20 mouse cellular contexts compared by ENCODE assay signal in genomic region chr4:13586811-13587210, GRCm38 (mm10).
A peak's percentile ranks its signal among the peaks of the same experiment; 100 is the strongest.
DNase-seq lines count a peak whose midpoint lies in the region; ATAC-seq lines count a peak whose summit lies in the region.
"Had no signal": no experiment of that assay in that cellular context is flagged by ENCODE, and none has a peak within 500 bp of the region (broad histone marks: within the 10 kb centered on the region; RNA-seq: fewer than 3 reads in every experiment).

No protein-coding gene starts in this region.

- H3K27me3 ChIP-seq in forebrain, embryonic 16.5 days (replicated peaks; ENCODE audit: control insufficient read depth, insufficient read depth, low read length): no peaks in the 10 kb centered on the region
- H3K27me3 ChIP-seq in forebrain, embryonic 11.5 days (ENCODE audit: control insufficient read depth, insufficient read depth, low read length): no peaks in the 10 kb centered on the region
- no peaks in the 10 kb centered on the region for H3K27me3 ChIP-seq in hindbrain, embryonic 14.5 days (ENCODE audit: control insufficient read depth, insufficient read depth, low read length)
- H3K27me3 ChIP-seq: CH12.LX; hindbrain, embryonic 13.5 days; intestine, embryonic 15.5 days; kidney, embryonic 15.5 days; limb, embryonic 15.5 days; megakaryocyte, embryonic 14.5 days had no signal

- H3K36me3 ChIP-seq in forebrain, embryonic 16.5 days (ENCODE audit: control insufficient read depth, insufficient read depth): no peaks in the 10 kb centered on the region
- H3K36me3 ChIP-seq in forebrain, embryonic 11.5 days (ENCODE audit: control insufficient read depth, insufficient read depth, low read length): no peaks in the 10 kb centered on the region
- no peaks in the 10 kb centered on the region for H3K36me3 ChIP-seq in hindbrain, embryonic 14.5 days (replicated peaks; ENCODE audit: control insufficient read depth, insufficient read depth)
- H3K36me3 ChIP-seq: hindbrain, embryonic 13.5 days; intestine, embryonic 15.5 days; kidney, embryonic 15.5 days; limb, embryonic 15.5 days had no signal

- 0 out of 2 replicates have a peak, but pooled peaks cover 6% of the 10 kb centered on the region for H3K4me1 ChIP-seq in forebrain, embryonic 16.5 days (replicated peaks; ENCODE audit: control insufficient read depth, insufficient read depth, low read length)
- no peaks in the 10 kb centered on the region for H3K4me1 ChIP-seq in forebrain, embryonic 11.5 days (replicated peaks; ENCODE audit: control insufficient read depth, insufficient read depth, low read length)
- no peaks in the 10 kb centered on the region for H3K4me1 ChIP-seq in hindbrain, embryonic 14.5 days (replicated peaks; ENCODE audit: control insufficient read depth, insufficient read depth, low read length)
- H3K4me1 ChIP-seq: hindbrain, embryonic 13.5 days; intestine, embryonic 15.5 days; kidney, embryonic 15.5 days; limb, embryonic 15.5 days; megakaryocyte, embryonic 14.5 days had no signal

- intact Hi-C loops in left cerebral cortex, postnatal 4 days (cut with DNase I): loop anchor here (10.0 kb wide), 2 partner anchors 182 to 1042 kb away; no protein-coding TSS in a partner anchor

- peak overlapping the region; percentile 65 for H3K27ac ChIP-seq in forebrain, embryonic 16.5 days (ENCODE audit: low read length)
- no peak overlapping the region for H3K27ac ChIP-seq in forebrain, embryonic 11.5 days (ENCODE audit: low read depth, low read length)
- no peak overlapping the region for H3K27ac ChIP-seq in hindbrain, embryonic 14.5 days
- H3K27ac ChIP-seq: hindbrain, embryonic 13.5 days; intestine, embryonic 15.5 days; kidney, embryonic 15.5 days; limb, embryonic 15.5 days had no signal

- 68% methylated on average over 8 of the region's 8 CpGs for WGBS in forebrain, embryonic 16.5 days
- WGBS in forebrain, embryonic 11.5 days: 87% methylated on average over 8 of the region's 8 CpGs
- WGBS in hindbrain, embryonic 14.5 days: 85% methylated on average over 8 of the region's 8 CpGs

- no peak overlapping the region for H3K9ac ChIP-seq in forebrain, embryonic 16.5 days (replicated peaks; ENCODE audit: low read depth, low read length)
- H3K9ac ChIP-seq in forebrain, embryonic 11.5 days (ENCODE audit: low read length): no peak overlapping the region
- no peak overlapping the region for H3K9ac ChIP-seq in hindbrain, embryonic 14.5 days
- H3K9ac ChIP-seq: hindbrain, embryonic 13.5 days; intestine, embryonic 15.5 days; kidney, embryonic 15.5 days; limb, embryonic 15.5 days had no signal

- peak; percentile 80 for ATAC-seq in forebrain, embryonic 16.5 days
- ATAC-seq in forebrain, embryonic 11.5 days (replicated peaks; ENCODE audit: low FRiP score): no peak
- ATAC-seq in hindbrain, embryonic 14.5 days (ENCODE audit: low FRiP score): no peak
- ATAC-seq: intestine, embryonic 15.5 days; midbrain, embryonic 16.5 days had no signal

- H3K9me3 ChIP-seq in forebrain, embryonic 16.5 days (ENCODE audit: control insufficient read depth, low read length): no peaks in the 10 kb centered on the region
- no peaks in the 10 kb centered on the region for H3K9me3 ChIP-seq in forebrain, embryonic 11.5 days (ENCODE audit: control insufficient read depth, low read length)
- no peaks in the 10 kb centered on the region for H3K9me3 ChIP-seq in hindbrain, embryonic 14.5 days (ENCODE audit: control insufficient read depth, low read length)
- H3K9me3 ChIP-seq: hindbrain, embryonic 13.5 days; intestine, embryonic 15.5 days; kidney, embryonic 15.5 days; limb, embryonic 15.5 days; megakaryocyte, embryonic 14.5 days had no signal

- H3K4me2 ChIP-seq in forebrain, embryonic 16.5 days (ENCODE audit: low read length): no peak overlapping the region
- no peak overlapping the region for H3K4me2 ChIP-seq in forebrain, embryonic 11.5 days (ENCODE audit: low read depth, low read length, severe bottlenecking)
- no peak overlapping the region for H3K4me2 ChIP-seq in hindbrain, embryonic 14.5 days (replicated peaks)
- H3K4me2 ChIP-seq: hindbrain, embryonic 13.5 days; intestine, embryonic 15.5 days; kidney, embryonic 15.5 days; limb, embryonic 15.5 days had no signal

- DNase-seq in forebrain, embryonic 11.5 days (ENCODE audit: low spot score): no peak
- DNase-seq in left cerebral cortex, adult 11 months (ENCODE audit: low spot score): peak; percentile 23
- no peak for DNase-seq in left cerebral cortex, postnatal 4 days
- DNase-seq in layer of hippocampus, postnatal 14 days (ENCODE audit: low spot score in 2 of 2): peak; percentile 26 to 52
- DNase-seq in right cerebral cortex, postnatal 25 days: peak; percentile 35
- no peak for DNase-seq in hindbrain, embryonic 14.5 days (ENCODE audit: low spot score)
- DNase-seq in cerebellum, adult 9-11 months: no peak
- DNase-seq: adrenal gland, postnatal 14 days; cerebellum, adult 8-10 months; gastrocnemius, postnatal 36 days; lung, postnatal 10 days; thymus, adult 18-20 months had no signal

- no peak overlapping the region for H3K4me3 ChIP-seq in forebrain, embryonic 16.5 days (replicated peaks; ENCODE audit: low read length)
- no peak overlapping the region for H3K4me3 ChIP-seq in forebrain, embryonic 11.5 days (ENCODE audit: low read depth, low read length)
- no peak overlapping the region for H3K4me3 ChIP-seq in hindbrain, embryonic 14.5 days (replicated peaks; ENCODE audit: low read length)
- H3K4me3 ChIP-seq: hindbrain, embryonic 13.5 days; intestine, embryonic 15.5 days; kidney, embryonic 15.5 days; limb, embryonic 15.5 days; megakaryocyte, embryonic 14.5 days had no signal

Comparison
In these comparisons a context has a peak if more than half of its experiments do, and no peak if none do; other contexts are left out.
1. DNase-seq: peak in left cerebral cortex, adult 11 months (single experiment), layer of hippocampus, postnatal 14 days (2 of 2) and right cerebral cortex, postnatal 25 days (single experiment); none in forebrain, embryonic 11.5 days (single experiment), left cerebral cortex, postnatal 4 days (single experiment), hindbrain, embryonic 14.5 days (single experiment) and cerebellum, adult 9-11 months (single experiment).